Mouse (Mus musculus) embryonic fibroblast, embryonic 13.5 days (primary cell): ENCODE measurements around the gene Car11.

Experiments used
- CTCF ChIP-seq: IDR thresholded peaks from 2 replicates; pipeline ENCODE4 v1.5.1; 2011; ENCODE audit warnings: mild to moderate bottlenecking, control low read depth, low read length, moderate library complexity, borderline replicate concordance; ENCODE audit not compliant: insufficient read depth
- POLR2A ChIP-seq: IDR thresholded peaks from 2 replicates; pipeline ENCODE4 v1.6.1; 2011; ENCODE audit warnings: low read depth, mild to moderate bottlenecking, control low read depth, low read length, moderate library complexity

DNA sequence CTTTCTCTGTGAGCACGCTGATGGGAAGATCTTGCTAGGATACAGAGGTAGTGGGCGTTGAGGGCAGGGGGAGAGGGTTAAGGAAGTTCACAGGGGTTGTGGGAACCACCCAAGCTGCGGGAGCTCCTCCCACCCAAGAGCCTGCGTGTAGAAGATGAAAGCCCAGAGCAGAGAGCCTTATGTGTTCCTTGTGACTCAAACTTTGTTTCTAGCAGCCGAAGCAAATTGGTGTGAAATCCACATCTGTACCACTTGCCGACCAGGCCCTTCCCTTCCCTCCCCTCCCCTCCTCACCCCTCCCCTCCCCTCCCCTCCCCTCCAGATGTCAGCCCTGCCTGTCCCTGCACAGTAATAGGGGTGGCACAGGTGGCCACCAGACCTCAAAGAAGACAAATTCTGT, 4.5 kb upstream of the Car11 start:
- TF ChIP-seq CTCF: no peak
- TF ChIP-seq POLR2A: no peak
